Comparison of ENCODE assay signal across 8 mouse cellular contexts in genomic region chr6:136803093-136803738, GRCm38 (mm10). TPM values are rescaled to one million over a fixed set of nuclear protein-coding genes. Genes with fewer than 3 reads are reported as not detected.
DNase-seq lines count a peak whose midpoint lies in the region; ATAC-seq lines count a peak whose summit lies in the region.

No protein-coding gene starts in this region.

- WGBS in kidney, embryonic 14.5 days = 18% methylated on average over 12 of the region's 12 CpGs
- WGBS in hindbrain, embryonic 12.5 days = 25% methylated on average over 12 of the region's 12 CpGs
- 24% methylated on average over 12 of the region's 12 CpGs for WGBS in midbrain, embryonic 14.5 days

- ATAC-seq in kidney, embryonic 14.5 days (ENCODE audit: low FRiP score, low TSS enrichment) = no peak
- no peak for ATAC-seq in hindbrain, embryonic 12.5 days (ENCODE audit: low FRiP score)
- no peak for ATAC-seq in midbrain, embryonic 14.5 days (ENCODE audit: low FRiP score, low TSS enrichment)

- H3K9me3 ChIP-seq in kidney, embryonic 14.5 days (ENCODE audit: control insufficient read depth, low read length) = no peaks in the 10 kb centered on the region
- no peaks in the 10 kb centered on the region for H3K9me3 ChIP-seq in hindbrain, embryonic 12.5 days (replicated peaks)
- H3K9me3 ChIP-seq in midbrain, embryonic 14.5 days (ENCODE audit: control insufficient read depth, low read length) = no peaks in the 10 kb centered on the region

- H3K4me2 ChIP-seq in kidney, embryonic 14.5 days (replicated peaks; ENCODE audit: low read depth, low read length) = peak overlapping the region; percentile 89
- peak overlapping the region; percentile 75 for H3K4me2 ChIP-seq in hindbrain, embryonic 12.5 days (replicated peaks)
- peak overlapping the region; percentile 80 for H3K4me2 ChIP-seq in midbrain, embryonic 14.5 days (ENCODE audit: low read length)

- DNase-seq in kidney, postnatal 36 days = no peak
- DNase-seq in midbrain, embryonic 14.5 days = no peak
- no peak for DNase-seq in urinary bladder, postnatal 10 days (ENCODE audit: low spot score)
- no peak for DNase-seq in layer of hippocampus, adult 8-10 months (ENCODE audit: low spot score in 2 of 2)
- no peak for DNase-seq in left cerebral cortex, adult 8-10 months (ENCODE audit: low spot score in 2 of 2)

- peak overlapping the region; percentile 100 for H3K27ac ChIP-seq in kidney, embryonic 14.5 days (ENCODE audit: low read depth, low read length)
- no peak overlapping the region for H3K27ac ChIP-seq in brown adipose tissue, adult 24 weeks (replicated peaks; ENCODE audit: low read depth, low read length)
- H3K27ac ChIP-seq in hindbrain, embryonic 12.5 days = peak overlapping the region; percentile 100
- H3K27ac ChIP-seq in midbrain, embryonic 14.5 days (replicated peaks; ENCODE audit: low read depth, low read length) = peak overlapping the region; percentile 99

- no peaks in the 10 kb centered on the region for H3K36me3 ChIP-seq in kidney, embryonic 14.5 days (ENCODE audit: control insufficient read depth, insufficient read depth, low read length)
- no peaks in the 10 kb centered on the region for H3K36me3 ChIP-seq in hindbrain, embryonic 12.5 days
- H3K36me3 ChIP-seq in midbrain, embryonic 14.5 days (ENCODE audit: control insufficient read depth, insufficient read depth, low read length) = no peaks in the 10 kb centered on the region

- no peaks in the 10 kb centered on the region for H3K27me3 ChIP-seq in kidney, embryonic 14.5 days (ENCODE audit: control insufficient read depth, insufficient read depth, low read length)
- no peaks in the 10 kb centered on the region for H3K27me3 ChIP-seq in hindbrain, embryonic 12.5 days
- H3K27me3 ChIP-seq in midbrain, embryonic 14.5 days (ENCODE audit: control insufficient read depth, insufficient read depth, low read length) = no peaks in the 10 kb centered on the region

- peak overlapping the region; percentile 96 for H3K9ac ChIP-seq in kidney, embryonic 14.5 days (ENCODE audit: low read depth, low read length)
- peak overlapping the region; percentile 90 for H3K9ac ChIP-seq in hindbrain, embryonic 12.5 days
- H3K9ac ChIP-seq in midbrain, embryonic 14.5 days (replicated peaks; ENCODE audit: low read length) = peak overlapping the region; percentile 87; the same call in 1 of the 2 replicates

- H3K4me1 ChIP-seq in kidney, embryonic 14.5 days (ENCODE audit: control insufficient read depth, insufficient read depth, low read length) = peaks cover 8% of the 10 kb centered on the region; the same call in 1 of the 2 replicates
- H3K4me1 ChIP-seq in brown adipose tissue, adult 24 weeks (ENCODE audit: control insufficient read depth, insufficient read depth, insufficient read length, low read length) = peaks cover 3% of the 10 kb centered on the region; the same call in 1 of the 2 replicates
- peaks cover 15% of the 10 kb centered on the region for H3K4me1 ChIP-seq in hindbrain, embryonic 12.5 days
- peaks cover 18% of the 10 kb centered on the region for H3K4me1 ChIP-seq in midbrain, embryonic 14.5 days (ENCODE audit: control insufficient read depth, insufficient read depth, low read length)

- H3K4me3 ChIP-seq in kidney, embryonic 14.5 days (ENCODE audit: low read length) = peak overlapping the region; percentile 83
- H3K4me3 ChIP-seq in brown adipose tissue, adult 24 weeks (ENCODE audit: insufficient read depth, low read depth, low read length) = peak overlapping the region; percentile 70
- peak overlapping the region; percentile 75 for H3K4me3 ChIP-seq in hindbrain, embryonic 12.5 days
- H3K4me3 ChIP-seq in midbrain, embryonic 14.5 days (replicated peaks; ENCODE audit: low read depth, low read length) = peak overlapping the region; percentile 60

RNA-seq across cellular contexts. Expression of gene Hist4h4, which starts 1.0 kb away (rescaled TPM):
- polyA plus RNA-seq in kidney, embryonic 14.5 days (2014; fragmentation: Nextera tagmentation; extraction: Ambion mirVana) = 1.2 and 2.3 TPM in 2 replicates
- polyA plus RNA-seq in brown adipose tissue, adult 24 weeks (2012; ENCODE audit: insufficient read depth, insufficient read length, missing spikeins) = not detected in 2 replicates
- polyA plus RNA-seq in hindbrain, embryonic 12.5 days (2016; fragmentation: Nextera tagmentation; extraction: Ambion mirVana) = 0.51 and 0.72 TPM in 2 replicates
- 1.2 TPM in 2 replicates for polyA plus RNA-seq in midbrain, embryonic 14.5 days (2014; fragmentation: Nextera tagmentation; extraction: Ambion mirVana)
- 10 to 100 TPM in 2 of 4 experiments, 1 to 10 TPM in 2; 9.3 to 12.4 (median 10.3) TPM for total RNA-seq in layer of hippocampus, adult 8-10 months (2022)
- 10 to 100 TPM in 3 of 4 experiments, 1 to 10 TPM in 1; 9.0 to 13.2 (median 12.5) TPM for total RNA-seq in left cerebral cortex, adult 8-10 months (2022)

RNA-seq across cellular contexts. Expression of gene H2afj, which starts 4.8 kb away (rescaled TPM):
- 96.0 and 104 TPM in 2 replicates for polyA plus RNA-seq in kidney, embryonic 14.5 days (2014; fragmentation: Nextera tagmentation; extraction: Ambion mirVana)
- 53.0 and 64.2 TPM in 2 replicates for polyA plus RNA-seq in brown adipose tissue, adult 24 weeks (2012; ENCODE audit: insufficient read depth, insufficient read length, missing spikeins)
- 115 and 121 TPM in 2 replicates for polyA plus RNA-seq in hindbrain, embryonic 12.5 days (2016; fragmentation: Nextera tagmentation; extraction: Ambion mirVana)
- polyA plus RNA-seq in midbrain, embryonic 14.5 days (2014; fragmentation: Nextera tagmentation; extraction: Ambion mirVana) = 101 and 116 TPM in 2 replicates
- total RNA-seq in layer of hippocampus, adult 8-10 months (2022) = 10 to 100 TPM; 41.1 to 66.0 (median 50.4) TPM
- total RNA-seq in left cerebral cortex, adult 8-10 months (2022) = 10 to 100 TPM; 35.3 to 52.5 (median 39.1) TPM

RNA-seq across cellular contexts. Expression of gene Gucy2c, which starts 21.7 kb away (rescaled TPM):
- 0.10 TPM in 1 of 2 replicates, not detected in the other for polyA plus RNA-seq in kidney, embryonic 14.5 days (2014; fragmentation: Nextera tagmentation; extraction: Ambion mirVana)
- polyA plus RNA-seq in brown adipose tissue, adult 24 weeks (2012; ENCODE audit: insufficient read depth, insufficient read length, missing spikeins) = not detected in 2 replicates
- 0.05 and 0.10 TPM in 2 replicates for polyA plus RNA-seq in hindbrain, embryonic 12.5 days (2016; fragmentation: Nextera tagmentation; extraction: Ambion mirVana)
- 0.62 and 1.1 TPM in 2 replicates for polyA plus RNA-seq in midbrain, embryonic 14.5 days (2014; fragmentation: Nextera tagmentation; extraction: Ambion mirVana)
- under 1 TPM; 0.41 to 0.76 (median 0.63) TPM for total RNA-seq in layer of hippocampus, adult 8-10 months (2022)
- total RNA-seq in left cerebral cortex, adult 8-10 months (2022) = under 1 TPM; 0.21 to 0.52 (median 0.37) TPM

RNA-seq across cellular contexts. Expression of gene BC049715, which starts 24.2 kb away (rescaled TPM):
- 1.7 and 1.9 TPM in 2 replicates for polyA plus RNA-seq in kidney, embryonic 14.5 days (2014; fragmentation: Nextera tagmentation; extraction: Ambion mirVana)
- not detected in 2 replicates for polyA plus RNA-seq in brown adipose tissue, adult 24 weeks (2012; ENCODE audit: insufficient read depth, insufficient read length, missing spikeins)
- polyA plus RNA-seq in hindbrain, embryonic 12.5 days (2016; fragmentation: Nextera tagmentation; extraction: Ambion mirVana) = 1.3 and 2.5 TPM in 2 replicates
- polyA plus RNA-seq in midbrain, embryonic 14.5 days (2014; fragmentation: Nextera tagmentation; extraction: Ambion mirVana) = 1.2 and 1.6 TPM in 2 replicates
- 1 to 10 TPM; 2.3 to 4.3 (median 3.3) TPM for total RNA-seq in layer of hippocampus, adult 8-10 months (2022)
- total RNA-seq in left cerebral cortex, adult 8-10 months (2022) = 1 to 10 TPM; 2.1 to 5.4 (median 3.7) TPM

RNA-seq across cellular contexts. Expression of gene Wbp11, which starts 24.8 kb away (rescaled TPM):
- polyA plus RNA-seq in kidney, embryonic 14.5 days (2014; fragmentation: Nextera tagmentation; extraction: Ambion mirVana) = 91.5 and 136 TPM in 2 replicates
- 21.2 and 23.2 TPM in 2 replicates for polyA plus RNA-seq in brown adipose tissue, adult 24 weeks (2012; ENCODE audit: insufficient read depth, insufficient read length, missing spikeins)
- polyA plus RNA-seq in hindbrain, embryonic 12.5 days (2016; fragmentation: Nextera tagmentation; extraction: Ambion mirVana) = 112 and 123 TPM in 2 replicates
- 65.6 and 88.1 TPM in 2 replicates for polyA plus RNA-seq in midbrain, embryonic 14.5 days (2014; fragmentation: Nextera tagmentation; extraction: Ambion mirVana)
- 100 to 1,000 TPM; 115 to 129 (median 123) TPM for total RNA-seq in layer of hippocampus, adult 8-10 months (2022)
- total RNA-seq in left cerebral cortex, adult 8-10 months (2022) = 100 to 1,000 TPM; 110 to 121 (median 116) TPM
